Comparison of ENCODE assay signal across 1 mouse cellular context in genomic region chr7:80375376-80376039, GRCm38 (mm10).
TF ChIP-seq lines count a peak whose summit lies in the region.

No protein-coding gene starts in this region.

TF ChIP-seq in MEL, 35 proteins besides CTCF, POLR2A, EP300 and RAD21 (continued from another document):
- TF ChIP-seq CHD1 (IDR thresholded peaks at IDR 0.05; ENCODE audit: low read depth, low read length), result no peak
- no peak for TF ChIP-seq NRF1 (IDR thresholded peaks at IDR 0.05; ENCODE audit: insufficient read depth, low read depth, low read length, poor library complexity, severe bottlenecking)
- TF ChIP-seq JUND (IDR thresholded peaks at IDR 0.05; ENCODE audit: low read depth, low read length), result peak; percentile 81
- TF ChIP-seq MAFK (IDR thresholded peaks at IDR 0.05; ENCODE audit: borderline replicate concordance, low read depth, low read length), result no peak
- TF ChIP-seq ZMIZ1 (IDR thresholded peaks at IDR 0.05; ENCODE audit: low read depth, low read length), result no peak
- TF ChIP-seq GATA1 (IDR thresholded peaks at IDR 0.05; ENCODE audit: low read depth, low read length), result peak; percentile 91
- peak; percentile 45; the same call in 1 of the 2 replicates for TF ChIP-seq TBP (IDR thresholded peaks at IDR 0.05; ENCODE audit: low read depth, low read length)
- no peak for TF ChIP-seq E2F4 (IDR thresholded peaks at IDR 0.05; ENCODE audit: borderline replicate concordance, low read depth, low read length)
- peak; percentile 88 for TF ChIP-seq ETS1 (IDR thresholded peaks at IDR 0.05; ENCODE audit: low read depth, low read length)
- TF ChIP-seq TCF12 (IDR thresholded peaks at IDR 0.05; ENCODE audit: low read depth, low read length), result peak; percentile 29; the same call in 1 of the 2 replicates
- TF ChIP-seq POLR2AphosphoS5 (IDR thresholded peaks at IDR 0.05; ENCODE audit: borderline replicate concordance, low read depth, low read length), result no peak
- TF ChIP-seq NELFE (IDR thresholded peaks at IDR 0.05; ENCODE audit: low read depth, low read length), result no peak
- TF ChIP-seq USF2 (IDR thresholded peaks at IDR 0.05; ENCODE audit: borderline replicate concordance in 1 of 2, insufficient read depth in 1 of 2, low read depth in 1 of 2, low read length in 2 of 2), result no peak
